Mouse (Mus musculus): ENCODE measurements around the gene Gbf1. TPM values are rescaled to one million over a fixed set of nuclear protein-coding genes. Genes with fewer than 3 reads are reported as not detected.

Gbf1 gene
- polyA plus RNA-seq, 1 experiment from 2014 or later: 59.3 TPM

- peaks cover 75% of the 10 kb centered on the region for H3K27me3 ChIP-seq (replicated peaks)
- ATAC-seq (ENCODE audit: insufficient read depth, low FRiP score, low read depth): peak; percentile 32; the same call in 1 of the 2 replicates
- H3K9ac ChIP-seq: no peak overlapping the region
- WGBS: 33% methylated on average over 6 of the region's 6 CpGs
- no peaks in the 10 kb centered on the region for H3K9me3 ChIP-seq
- no peak overlapping the region for H3K4me2 ChIP-seq
- H3K4me3 ChIP-seq (replicated peaks): no peak overlapping the region
- no peaks in the 10 kb centered on the region for H3K36me3 ChIP-seq
- H3K27ac ChIP-seq: peak overlapping the region; percentile 32; the same call in 1 of the 2 replicates
- H3K4me1 ChIP-seq: peaks cover 42% of the 10 kb centered on the region
Measured at GRCm38 (mm10) chr19:46321101-46321943, 169.0 kb downstream of the Gbf1 start.

DNA sequence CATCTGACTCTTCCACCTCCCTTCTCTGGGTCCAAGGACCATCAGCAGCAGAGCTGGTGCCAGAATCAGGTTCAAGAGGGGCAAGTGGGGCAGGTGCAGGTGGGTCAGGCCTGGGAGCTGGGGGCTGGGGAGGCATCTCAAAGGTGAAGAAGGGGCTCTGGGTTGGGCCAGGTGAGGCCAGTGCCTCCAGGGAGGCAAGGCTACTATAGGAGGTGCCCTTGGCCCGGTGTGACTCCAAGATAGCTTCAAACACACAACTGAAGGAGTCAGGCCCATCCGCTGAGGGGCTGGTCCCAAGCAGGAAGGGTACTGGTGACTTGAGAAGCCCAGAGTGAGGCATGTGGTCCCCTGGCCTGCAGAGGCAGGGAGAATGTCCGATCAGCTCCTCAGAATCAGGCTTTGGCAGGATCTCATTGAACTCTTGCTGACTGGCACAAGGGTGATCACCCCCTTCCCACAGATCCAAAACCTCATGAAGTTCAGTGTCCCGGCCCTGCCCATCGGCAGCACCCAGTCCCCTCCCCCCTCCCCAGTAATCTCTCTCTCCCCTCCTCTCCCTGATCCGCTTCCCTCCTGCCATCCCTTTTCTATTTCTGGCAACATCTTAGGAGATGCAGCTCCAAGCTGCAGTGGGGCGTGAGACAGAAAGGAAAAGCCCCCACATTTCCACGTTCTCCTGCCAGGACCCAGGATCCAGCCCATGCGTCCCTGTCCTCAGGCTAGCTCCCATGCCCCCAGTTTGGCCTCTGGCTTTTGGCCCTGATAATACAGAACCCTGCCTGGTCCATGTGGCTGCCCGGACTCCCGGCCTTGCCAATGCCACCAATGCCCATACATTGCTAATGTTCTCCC lies 170.1 kb downstream of the Gbf1 start:
- no peaks in the 10 kb centered on the region for H3K9me3 ChIP-seq
- WGBS: 59% methylated on average over 11 of the region's 11 CpGs
- peaks cover 71% of the 10 kb centered on the region for H3K27me3 ChIP-seq (replicated peaks)
- no peak overlapping the region for H3K4me2 ChIP-seq
- no peak overlapping the region for H3K4me3 ChIP-seq (replicated peaks)
- no peak overlapping the region for H3K9ac ChIP-seq
- H3K4me1 ChIP-seq: peaks cover 46% of the 10 kb centered on the region
- no peak overlapping the region for H3K27ac ChIP-seq
- no peak for ATAC-seq (ENCODE audit: insufficient read depth, low FRiP score, low read depth)
- no peaks in the 10 kb centered on the region for H3K36me3 ChIP-seq

DNA sequence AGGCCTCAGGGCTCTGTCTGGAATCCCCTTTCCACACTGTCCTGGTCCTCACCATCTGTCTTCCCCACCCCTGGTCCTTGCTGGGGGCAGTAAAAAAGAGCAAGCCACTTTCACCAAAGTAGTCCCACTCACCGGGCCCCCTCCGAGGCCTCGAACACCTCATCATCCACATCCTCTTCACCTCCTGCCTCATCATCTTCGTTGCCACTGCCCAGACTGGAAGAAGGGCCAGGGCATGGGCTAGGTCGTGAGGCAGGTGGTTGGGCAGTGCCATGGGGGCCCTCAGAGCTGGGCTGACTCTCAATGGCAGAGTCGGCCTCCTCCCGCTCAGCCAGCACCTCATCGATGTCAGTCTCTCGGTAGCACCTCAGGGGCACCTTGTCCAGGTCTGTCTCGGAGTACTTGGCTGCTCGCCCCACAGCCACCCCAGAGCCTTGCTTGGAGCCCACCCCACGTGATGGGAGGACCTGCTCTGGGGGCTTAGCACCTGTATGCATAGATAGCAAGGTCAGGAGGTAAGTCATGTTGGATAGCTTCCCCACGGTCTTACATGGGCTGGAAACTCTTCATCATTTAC lies 170.8 kb downstream of the Gbf1 start:
- no peak overlapping the region for H3K4me2 ChIP-seq
- H3K4me3 ChIP-seq (replicated peaks): no peak overlapping the region
- H3K9ac ChIP-seq: no peak overlapping the region
- H3K4me1 ChIP-seq: peaks cover 45% of the 10 kb centered on the region
- no peaks in the 10 kb centered on the region for H3K9me3 ChIP-seq
- no peak for ATAC-seq (ENCODE audit: insufficient read depth, low FRiP score, low read depth)
- no peaks in the 10 kb centered on the region for H3K36me3 ChIP-seq
- WGBS: 72% methylated on average over 13 of the region's 13 CpGs
- H3K27me3 ChIP-seq (replicated peaks): peaks cover 64% of the 10 kb centered on the region
- no peak overlapping the region for H3K27ac ChIP-seq

DNA sequence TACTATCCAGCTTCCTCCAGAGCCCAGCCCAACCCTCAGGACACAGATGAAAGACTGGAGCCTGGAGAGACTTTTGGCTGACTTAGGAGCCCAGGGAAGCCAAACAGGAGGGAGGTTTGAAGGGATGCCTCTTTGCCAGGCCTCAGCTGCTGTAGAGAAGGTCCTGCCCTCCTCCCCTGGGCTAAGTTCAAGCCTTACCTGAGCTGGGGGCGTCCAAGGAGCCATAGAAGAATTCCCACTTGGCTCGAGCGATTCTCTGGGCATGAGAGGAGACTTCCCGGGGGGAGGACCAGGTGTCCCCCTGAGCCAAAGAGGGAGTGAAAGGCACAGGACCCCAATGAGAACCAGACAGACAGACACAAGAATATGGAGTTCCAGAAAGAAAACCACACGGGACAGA lies 171.4 kb downstream of the Gbf1 start:
- H3K4me1 ChIP-seq: peaks cover 38% of the 10 kb centered on the region
- no peaks in the 10 kb centered on the region for H3K9me3 ChIP-seq
- H3K36me3 ChIP-seq: no peaks in the 10 kb centered on the region
- 58% methylated on average over 5 of the region's 5 CpGs for WGBS
- H3K27me3 ChIP-seq (replicated peaks): peaks cover 57% of the 10 kb centered on the region
- no peak overlapping the region for H3K9ac ChIP-seq
- H3K27ac ChIP-seq: no peak overlapping the region
- ATAC-seq (ENCODE audit: insufficient read depth, low FRiP score, low read depth): no peak
- H3K4me2 ChIP-seq: no peak overlapping the region
- no peak overlapping the region for H3K4me3 ChIP-seq (replicated peaks)

- H3K27ac ChIP-seq: no peak overlapping the region
- H3K4me3 ChIP-seq (replicated peaks): no peak overlapping the region
- H3K4me2 ChIP-seq: no peak overlapping the region
- H3K9ac ChIP-seq: no peak overlapping the region
- peaks cover 38% of the 10 kb centered on the region for H3K4me1 ChIP-seq
- no peaks in the 10 kb centered on the region for H3K36me3 ChIP-seq
- ATAC-seq (ENCODE audit: insufficient read depth, low FRiP score, low read depth): no peak
- WGBS: 67% methylated on average over 11 of the region's 11 CpGs
- no peaks in the 10 kb centered on the region for H3K9me3 ChIP-seq
- peaks cover 52% of the 10 kb centered on the region for H3K27me3 ChIP-seq (replicated peaks)
Measured at GRCm38 (mm10) chr19:46324366-46324765, 172.1 kb downstream of the Gbf1 start.

DNA sequence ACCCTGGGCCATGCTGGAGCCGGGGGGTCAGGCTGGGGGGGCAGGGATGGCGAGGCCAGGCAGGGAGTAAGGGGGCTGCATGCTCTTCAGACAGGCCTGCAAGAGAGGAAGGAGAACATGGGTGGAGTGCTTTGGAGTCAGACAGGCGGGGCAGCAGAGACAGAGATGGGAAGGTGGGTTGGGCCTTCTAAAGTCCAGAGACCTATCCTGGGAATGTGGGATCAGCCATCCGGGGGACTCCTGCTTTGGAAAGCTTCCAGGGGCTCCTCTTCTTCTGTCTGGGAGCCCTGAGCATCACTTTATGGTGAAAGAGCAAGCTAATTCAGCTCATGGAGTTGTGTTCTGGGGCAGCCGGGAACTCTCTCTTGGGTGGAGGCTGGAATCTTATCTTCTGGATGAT lies 172.6 kb downstream of the Gbf1 start:
- WGBS: 59% methylated on average over 5 of the region's 5 CpGs
- H3K4me3 ChIP-seq (replicated peaks): no peak overlapping the region
- no peak for ATAC-seq (ENCODE audit: insufficient read depth, low FRiP score, low read depth)
- H3K9me3 ChIP-seq: no peaks in the 10 kb centered on the region
- no peak overlapping the region for H3K27ac ChIP-seq
- H3K4me1 ChIP-seq: peaks cover 41% of the 10 kb centered on the region
- no peaks in the 10 kb centered on the region for H3K36me3 ChIP-seq
- H3K9ac ChIP-seq: no peak overlapping the region
- peaks cover 46% of the 10 kb centered on the region for H3K27me3 ChIP-seq (replicated peaks)
- H3K4me2 ChIP-seq: no peak overlapping the region

DNA sequence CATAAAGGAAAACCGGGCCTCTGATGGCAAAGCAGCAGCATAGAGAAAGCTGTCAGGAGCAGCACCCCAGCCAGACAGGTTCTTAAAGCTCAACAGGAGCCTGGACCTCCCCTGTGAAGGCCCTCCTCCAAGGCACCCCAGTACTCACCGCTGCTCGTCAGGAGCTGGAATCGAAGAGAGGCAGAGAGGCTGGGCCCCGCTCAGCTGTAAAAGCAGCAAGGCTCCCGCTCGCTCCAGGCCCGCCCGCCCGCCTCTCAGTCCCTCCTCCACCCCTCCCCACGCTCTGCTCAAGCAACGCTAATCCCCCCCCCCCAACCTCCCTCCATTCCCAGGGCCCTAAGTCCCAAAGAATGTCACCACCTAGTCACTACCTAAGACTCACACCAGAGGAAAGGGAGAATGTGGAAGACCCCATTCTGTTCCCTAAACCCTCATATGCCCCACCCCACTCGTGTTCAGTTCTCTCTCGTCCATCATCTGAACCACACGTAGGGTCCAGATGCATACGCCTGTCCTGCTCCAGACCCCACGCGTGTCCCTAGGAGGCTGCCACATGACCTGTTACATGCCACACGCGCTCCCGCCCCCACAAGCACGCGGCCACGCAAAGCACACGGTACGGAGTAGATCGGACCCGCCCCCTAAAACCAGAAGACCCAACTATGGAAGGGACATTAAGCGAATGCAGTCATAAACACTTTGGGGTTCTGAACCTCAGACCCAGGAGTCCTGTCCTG lies 173.9 kb downstream of the Gbf1 start:
- H3K4me2 ChIP-seq: peak overlapping the region; percentile 100; the same call in 1 of the 2 replicates
- peaks cover 37% of the 10 kb centered on the region for H3K27me3 ChIP-seq (replicated peaks)
- H3K27ac ChIP-seq: no peak overlapping the region
- no peak for ATAC-seq (ENCODE audit: insufficient read depth, low FRiP score, low read depth)
- H3K9me3 ChIP-seq: no peaks in the 10 kb centered on the region
- H3K4me1 ChIP-seq: peaks cover 39% of the 10 kb centered on the region
- H3K9ac ChIP-seq: no peak overlapping the region
- H3K4me3 ChIP-seq (replicated peaks): peak overlapping the region; percentile 14; the same call in 1 of the 2 replicates
- WGBS: 7% methylated on average over 29 of the region's 29 CpGs
- no peaks in the 10 kb centered on the region for H3K36me3 ChIP-seq

- Histone ChIP-seq H3K36me3 (0 out of 2 replicates have a peak, but pooled peaks cover 1% of the 10 kb centered on the region), H3K9me3 (no peaks in the 10 kb centered on the region), H3K4me2 (peak within 1 kb of the TSS; percentile 100), H3K4me3 (replicated peaks) (peak within 1 kb of the TSS; percentile 51), H3K9ac (no peak within 1 kb of the TSS; the same call in 1 of the 2 replicates), H3K4me1 (peaks cover 33% of the 10 kb centered on the region), H3K27me3 (replicated peaks) (peaks cover 37% of the 10 kb centered on the region), H3K27ac (peak within 1 kb of the TSS; percentile 91)
- no peak for ATAC-seq (ENCODE audit: insufficient read depth, low FRiP score, low read depth)
- 1% methylated on average over 35 of the region's 35 CpGs for WGBS
Measured at GRCm38 (mm10) chr19:46326756-46327305, 174.5 kb downstream of the Gbf1 start, which contains the start of gene Psd. Psd (minus strand) TSS chr19:46327156.

GRCm38 (mm10) chr19:46327531-46328064 lies 175.3 kb downstream of the Gbf1 start:
- H3K9ac ChIP-seq: no peak overlapping the region
- H3K9me3 ChIP-seq: no peaks in the 10 kb centered on the region
- 23% methylated on average over 14 of the region's 14 CpGs for WGBS
- peak overlapping the region; percentile 91 for H3K27ac ChIP-seq
- peaks cover 26% of the 10 kb centered on the region for H3K4me1 ChIP-seq
- H3K27me3 ChIP-seq (replicated peaks): peaks cover 37% of the 10 kb centered on the region
- 0 out of 2 replicates have a peak, but pooled peaks cover 5% of the 10 kb centered on the region for H3K36me3 ChIP-seq
- ATAC-seq (ENCODE audit: insufficient read depth, low FRiP score, low read depth): no peak
- H3K4me2 ChIP-seq: peak overlapping the region; percentile 100
- H3K4me3 ChIP-seq (replicated peaks): peak overlapping the region; percentile 51

DNA sequence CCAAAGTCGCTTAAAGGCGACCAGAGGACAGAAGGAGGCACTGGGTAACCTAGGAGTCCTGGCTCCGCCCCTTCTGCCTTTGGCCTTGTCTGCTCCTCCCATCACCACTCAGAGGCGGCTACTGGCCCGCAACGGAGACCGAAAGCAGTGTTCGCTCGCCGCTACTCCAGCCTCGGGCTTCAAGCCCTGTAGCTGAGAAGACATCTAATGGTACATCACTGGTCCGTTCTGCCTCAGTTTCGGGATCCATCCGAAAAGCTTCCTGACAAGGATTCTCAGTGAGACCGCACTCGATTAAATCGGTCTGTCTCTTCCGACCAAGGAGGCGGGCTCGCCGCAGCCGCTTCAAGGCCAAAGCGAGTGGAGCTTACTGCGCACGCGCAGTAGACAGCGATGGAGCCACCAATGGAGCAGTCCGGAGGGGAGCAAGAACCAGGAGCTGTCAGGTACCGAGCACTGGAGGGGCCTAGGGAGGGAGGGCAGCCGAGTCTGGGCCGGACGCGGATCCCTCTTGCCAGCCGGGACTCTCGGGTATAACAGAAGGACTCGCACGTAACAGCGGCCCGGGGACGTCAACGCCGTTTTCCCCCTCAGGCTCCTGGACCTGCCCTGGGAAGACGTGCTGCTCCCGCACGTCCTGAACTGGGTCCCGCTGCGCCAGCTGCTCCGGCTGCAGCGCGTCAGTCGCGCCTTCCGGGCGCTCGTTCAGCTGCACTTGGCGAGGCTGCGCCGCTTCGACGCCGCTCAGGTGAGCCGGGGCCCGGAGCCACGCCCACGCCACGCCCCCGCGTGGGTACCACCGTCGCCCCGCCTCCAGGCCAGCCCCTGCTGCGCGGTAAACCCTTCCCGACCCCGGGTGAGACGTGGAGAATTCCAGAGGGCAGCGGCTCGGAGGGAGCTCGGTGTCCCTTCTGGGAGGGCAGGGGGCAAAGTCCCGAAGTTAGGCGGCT lies 176.0 kb downstream of the Gbf1 start, which contains the start of gene Fbxl15:
Gene Fbxl15 (plus strand): TSS at position 104 of the 950 bp plus-strand sequence.
- H3K4me2 ChIP-seq: peak within 1 kb of the TSS; percentile 100
- H3K4me3 ChIP-seq (replicated peaks): peak within 1 kb of the TSS; percentile 51
- peaks cover 26% of the 10 kb centered on the region for H3K4me1 ChIP-seq
- peaks cover 32% of the 10 kb centered on the region for H3K27me3 ChIP-seq (replicated peaks)
- no peaks in the 10 kb centered on the region for H3K9me3 ChIP-seq
- H3K36me3 ChIP-seq: 0 out of 2 replicates have a peak, but pooled peaks cover 5% of the 10 kb centered on the region
- ATAC-seq (ENCODE audit: insufficient read depth, low FRiP score, low read depth): peak; percentile 85
- peak within 1 kb of the TSS; percentile 91 for H3K27ac ChIP-seq
- under 1% methylated on average over 81 of the region's 81 CpGs for WGBS
- H3K9ac ChIP-seq: peak within 1 kb of the TSS; percentile 58; the same call in 1 of the 2 replicates
